Mouse (Mus musculus): ENCODE data around the gene Hivep2.

DNA sequence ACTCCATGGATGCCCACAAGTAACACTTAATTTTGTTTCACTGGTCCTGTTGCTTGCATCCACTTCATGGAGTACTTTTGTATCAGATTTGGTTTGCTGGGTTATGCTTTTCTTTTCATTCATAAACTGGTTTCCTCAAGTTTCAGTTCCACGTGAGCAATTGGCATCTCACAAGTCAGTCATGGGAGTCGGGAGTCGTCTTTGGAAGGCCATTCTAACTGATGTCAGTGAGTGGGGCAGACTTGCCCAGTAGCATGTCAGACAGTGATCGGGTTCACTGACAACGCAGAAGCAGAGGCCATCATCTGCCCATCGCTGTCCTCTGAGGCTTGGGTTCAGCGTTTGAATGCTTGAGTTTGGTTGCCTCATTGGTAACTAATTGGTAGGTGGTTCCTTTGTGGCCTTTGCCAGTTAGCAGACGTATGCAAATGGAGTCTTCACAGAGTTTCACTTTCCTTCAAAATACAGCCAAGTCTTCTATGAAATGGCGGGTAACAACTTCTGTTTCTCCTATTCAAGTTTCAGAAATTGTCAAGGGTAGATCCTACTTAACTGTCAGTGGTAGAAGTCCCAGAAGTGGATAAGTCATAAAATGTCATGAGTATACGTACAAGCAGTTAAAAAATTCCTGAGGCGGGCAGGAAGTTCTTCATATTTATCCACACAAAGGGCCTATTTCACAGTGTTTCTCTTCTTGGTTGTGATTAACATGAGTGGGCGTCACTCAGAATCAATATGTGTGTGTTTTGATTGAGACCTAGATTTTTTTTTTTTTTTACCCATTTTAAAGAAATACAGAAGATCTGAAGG, 76.9 kb downstream of the Hivep2 start:
- TF ChIP-seq CTCF (IDR thresholded peaks at IDR 0.05; ENCODE audit: low read depth, low read length) (no peak), TAL1 (conservative IDR thresholded peaks at IDR 0.05; ENCODE audit: low read depth, low read length) (no peak)
